Mouse (Mus musculus) urinary bladder, postnatal 36 days (tissue): Measurements from ENCODE around the gene Zcchc17.
A peak's percentile ranks its signal among the peaks of the same experiment; 100 is the strongest.

Source experiments
- DNase-seq, 2 experiments: peaks; one replicate each; pipeline ENCODE4 v3.0.0; 2022; ENCODE audit warnings: low spot score in 2 of 2, mixed read lengths in 1 of 2

Gene Zcchc17

GRCm38 (mm10) chr4:130316691-130317090, 43.1 kb downstream of the Zcchc17 start:
- DNase-seq = no peak

GRCm38 (mm10) chr4:130315771-130316527, 43.8 kb downstream of the Zcchc17 start:
- no peak for DNase-seq

- DNase-seq = no peak
Measured at GRCm38 (mm10) chr4:130313552-130313951, 46.2 kb downstream of the Zcchc17 start.

GRCm38 (mm10) chr4:130312526-130312925, 47.2 kb downstream of the Zcchc17 start:
- no peak for DNase-seq

GRCm38 (mm10) chr4:130309254-130309653, 50.5 kb downstream of the Zcchc17 start:
- DNase-seq = no peak

- DNase-seq = peak in 1 of 2 experiments; percentile 14
Measured at GRCm38 (mm10) chr4:130308231-130309081, 51.3 kb downstream of the Zcchc17 start, which contains the start of the genes Fabp3 and Gm10570. TSS of gene Fabp3 (plus strand) at chr4:130308595. TSS of gene Gm10570 (minus strand) at chr4:130308674.

- peak in 1 of 2 experiments; percentile 31 for DNase-seq
Measured at GRCm38 (mm10) chr4:130307851-130308230, 51.9 kb downstream of the Zcchc17 start.

GRCm38 (mm10) chr4:130306796-130307630, 52.7 kb downstream of the Zcchc17 start:
- peak in 1 of 2 experiments; percentile 31 for DNase-seq

GRCm38 (mm10) chr4:130304746-130305145, 55.0 kb downstream of the Zcchc17 start:
- no peak for DNase-seq

GRCm38 (mm10) chr4:130302285-130302870, 57.4 kb downstream of the Zcchc17 start:
- DNase-seq = no peak

GRCm38 (mm10) chr4:130299629-130300018, 60.1 kb downstream of the Zcchc17 start:
- no peak for DNase-seq

GRCm38 (mm10) chr4:130298877-130299628, 60.7 kb downstream of the Zcchc17 start:
- no peak for DNase-seq

GRCm38 (mm10) chr4:130297123-130297529, 62.6 kb downstream of the Zcchc17 start:
- DNase-seq = no peak

- DNase-seq = no peak
Measured at GRCm38 (mm10) chr4:130296243-130296965, 63.3 kb downstream of the Zcchc17 start.

- no peak for DNase-seq
Measured at GRCm38 (mm10) chr4:130295047-130295745, 64.5 kb downstream of the Zcchc17 start.

- no peak for DNase-seq
Measured at GRCm38 (mm10) chr4:130294513-130294912, 65.2 kb downstream of the Zcchc17 start.

GRCm38 (mm10) chr4:130292271-130292670, 67.5 kb downstream of the Zcchc17 start:
- DNase-seq = peak; percentile 69

- DNase-seq = no peak
Measured at GRCm38 (mm10) chr4:130289824-130290223, 69.9 kb downstream of the Zcchc17 start.

- no peak for DNase-seq
Measured at GRCm38 (mm10) chr4:130286531-130286930, 73.2 kb downstream of the Zcchc17 start.
